Mouse (Mus musculus) gastrocnemius, adult 18-20 months (tissue): Measurements from ENCODE around the gene Cyp11a1. TPM values are rescaled to one million over a fixed set of nuclear protein-coding genes. Genes with fewer than 3 reads are reported as not detected.

Experiments used
- total RNA-seq, 2 experiments: library from RNA; stranded (reverse); gene quantifications; 2 replicates each; pipeline ENCODE4 v1.2.3; 2021

The Cyp11a1 gene
- total RNA-seq, 2 experiments from 2014 or later, result 0.24 to 0.34 TPM

Other genes starting within 250 kb of the Cyp11a1 start
- gene Clk3, start 240.6 kb upstream of the Cyp11a1 start, total RNA-seq, result 10 to 100 TPM; 36.1 to 45.2 TPM
- 1 to 10 TPM; 3.7 TPM for gene Arid3b, start 169.6 kb upstream of the Cyp11a1 start, total RNA-seq
- 10 to 100 TPM; 87.4 to 95.1 TPM for gene Ubl7, start 95.4 kb upstream of the Cyp11a1 start, total RNA-seq
- gene Sema7a, start 66.3 kb upstream of the Cyp11a1 start, total RNA-seq, result 10 to 100 TPM; 10.6 to 13.0 TPM
- gene Stra6, start 57.4 kb downstream of the Cyp11a1 start, total RNA-seq, result under 1 TPM; 0.16 to 0.90 TPM
- gene Ccdc33, start 112.4 kb downstream of the Cyp11a1 start, total RNA-seq, result not detected
- 10 to 100 TPM; 15.6 to 20.8 TPM for gene Islr, start 197.9 kb downstream of the Cyp11a1 start, total RNA-seq
- gene Islr2, start 197.9 kb downstream of the Cyp11a1 start, total RNA-seq, result 1 to 10 TPM; 1.6 to 1.9 TPM
- 1 to 10 TPM; 3.2 to 4.7 TPM for gene Pml, start 243.4 kb downstream of the Cyp11a1 start, total RNA-seq
- 1 to 10 TPM; 6.8 to 7.3 TPM for gene Stoml1, start 246.8 kb downstream of the Cyp11a1 start, total RNA-seq